Comparison of ENCODE assay signal across 8 mouse cellular contexts in the genomic region with DNA sequence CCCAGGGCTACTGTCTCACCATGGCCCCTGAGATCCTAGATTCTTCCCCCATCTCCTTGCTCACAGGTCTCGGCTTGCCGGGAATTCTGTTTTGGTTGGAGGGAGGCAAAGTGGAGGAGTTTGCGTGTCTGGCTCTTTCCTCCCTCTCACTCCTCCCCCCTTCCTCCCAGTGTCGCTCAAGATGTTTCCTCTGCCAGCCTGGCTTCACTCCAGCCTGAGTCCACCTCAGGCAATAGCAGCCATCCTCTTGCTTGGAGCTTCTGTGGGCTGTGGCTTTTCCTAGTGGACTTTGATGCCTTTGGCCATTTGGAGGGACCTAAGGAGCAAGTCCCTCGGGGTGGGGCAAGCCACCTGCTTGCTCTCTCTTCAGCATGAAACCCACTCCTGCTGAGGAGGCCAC. TPM values are rescaled to one million over a fixed set of nuclear protein-coding genes. Genes with fewer than 3 reads are reported as not detected.
DNase-seq lines count a peak whose midpoint lies in the region; TF ChIP-seq lines count a peak whose summit lies in the region.

No protein-coding gene starts in this region.

- no peak for TF ChIP-seq CTCF in gastrocnemius, adult 2 months (IDR thresholded peaks at IDR 0.05)

- peak overlapping the region; percentile 12; the same call in 1 of the 2 replicates for H3K27ac ChIP-seq in gastrocnemius, adult 2 months

- intact Hi-C loops in gastrocnemius, adult 2 months (cut with DNase I), result loop anchor here (2.0 kb wide), 1 partner anchor 26 kb away; no protein-coding TSS in a partner anchor
- intact Hi-C loops in left cerebral cortex, postnatal 10 days (cut with DNase I), result no loop called here

- DNase-seq in gastrocnemius, adult 2 months, result no peak
- no peak for DNase-seq in gastrocnemius, adult 8-10 months (ENCODE audit: low spot score in 2 of 2)
- peak; percentile 34 for DNase-seq in urinary bladder, postnatal 14 days (ENCODE audit: low spot score)
- DNase-seq in urinary bladder, adult 2 months (ENCODE audit: low spot score), result no peak
- peak; percentile 51 to 75 for DNase-seq in left cerebral cortex, postnatal 10 days (ENCODE audit: extremely low spot score in 1 of 2, low spot score in 2 of 2)
- DNase-seq in right cerebral cortex, postnatal 4 days, result peak; percentile 55
- DNase-seq in B cell, adult 2 months, result no peak
- DNase-seq in adrenal gland, adult 18-20 months (ENCODE audit: low spot score in 2 of 2), result no peak

- H3K4me3 ChIP-seq in gastrocnemius, adult 2 months, result no peak overlapping the region

RNA-seq across cellular contexts. Expression of gene Arrb1, which starts 27.2 kb away (rescaled TPM):
- 10 to 100 TPM in 1 of 2 experiments, 1 to 10 TPM in 1; 6.9 to 10.8 TPM for total RNA-seq in gastrocnemius, adult 2 months (2021)
- 10 to 100 TPM; 11.9 to 14.3 (median 12.7) TPM for total RNA-seq in gastrocnemius, adult 8-10 months (2022)
- 45.4 and 60.4 TPM in 2 replicates for polyA plus RNA-seq in urinary bladder, adult 2 months (2012; rRNA removed)
- 100 to 1,000 TPM; 167 to 196 TPM for total RNA-seq in left cerebral cortex, postnatal 10 days (2021)
- 10 to 100 TPM; 38.3 to 43.6 TPM for total RNA-seq in adrenal gland, adult 18-20 months (2021)

Comparison
In these comparisons a context has a peak if more than half of its experiments do, and no peak if none do; other contexts are left out.
1. DNase-seq: peak in urinary bladder, postnatal 14 days (single experiment), left cerebral cortex, postnatal 10 days (2 of 2) and right cerebral cortex, postnatal 4 days (single experiment); none in gastrocnemius, adult 2 months (single experiment), gastrocnemius, adult 8-10 months (0 of 2), urinary bladder, adult 2 months (single experiment), B cell, adult 2 months (0 of 2) and adrenal gland, adult 18-20 months (0 of 2).